Mouse (Mus musculus): ENCODE measurements around the gene Prkaa2. TPM values are rescaled to one million over a fixed set of nuclear protein-coding genes. Genes with fewer than 3 reads are reported as not detected.

The Prkaa2 gene
- polyA plus RNA-seq (2015; fragmentation: Nextera tagmentation; extraction: Ambion mirVana), result 14.0 and 15.3 TPM in 2 replicates

DNA sequence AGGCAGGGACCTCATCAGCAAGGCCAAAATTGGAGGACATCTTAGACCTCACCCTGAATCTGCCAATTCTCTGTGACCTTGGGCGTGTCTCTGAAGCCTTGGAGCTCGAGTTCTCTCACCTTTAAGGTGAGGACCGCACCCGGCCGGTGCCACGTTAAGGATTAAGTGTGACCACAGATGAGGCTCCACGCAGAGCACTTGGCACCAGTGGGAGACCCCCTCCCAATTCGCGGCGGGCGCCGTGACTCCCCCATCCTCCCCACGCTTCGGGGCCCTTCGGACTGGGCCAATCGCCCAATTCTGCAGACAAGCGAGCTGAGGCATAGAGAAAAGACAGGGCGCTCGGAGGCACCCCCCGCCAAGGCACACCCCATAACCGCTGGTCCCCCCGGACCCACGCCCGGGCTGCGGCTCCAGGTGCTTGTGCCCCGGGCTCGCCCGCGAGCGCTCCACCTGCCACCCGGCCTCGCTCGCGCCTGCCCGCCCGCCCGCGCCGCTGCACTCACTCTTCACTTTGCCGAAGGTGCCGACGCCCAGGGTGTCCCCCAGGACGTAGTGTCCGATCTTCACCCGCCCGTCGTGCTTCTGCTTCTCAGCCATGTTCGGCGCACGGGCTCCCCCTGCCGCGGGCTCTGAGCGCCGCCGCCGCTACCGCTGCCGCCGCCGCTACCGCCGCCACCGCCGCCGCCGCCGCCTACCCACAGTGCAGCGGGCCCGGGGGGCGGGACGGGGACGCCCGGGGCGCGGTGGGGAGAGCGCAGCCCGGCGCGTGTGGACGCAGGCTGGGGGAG, at the start of gene Prkaa2:
TSS of gene Prkaa2 (minus strand) at position 692 of the 791 bp plus-strand sequence.
- peak; percentile 88 for ATAC-seq (replicated peaks; ENCODE audit: low FRiP score, low read depth)
- Histone ChIP-seq H3K27me3 (ENCODE audit: insufficient read depth, low read length) (no peaks in the 10 kb centered on the region), H3K36me3 (ENCODE audit: insufficient read depth, low read length) (no peaks in the 10 kb centered on the region), H3K27ac (peak within 1 kb of the TSS; percentile 90), H3K4me3 (replicated peaks; ENCODE audit: low read depth, low read length) (peak within 1 kb of the TSS; percentile 58), H3K9ac (ENCODE audit: low read depth, low read length) (peak within 1 kb of the TSS; percentile 72), H3K4me1 (replicated peaks; ENCODE audit: insufficient read depth, low read length) (no peaks in the 10 kb centered on the region), H3K9me3 (replicated peaks; ENCODE audit: low read length) (no peaks in the 10 kb centered on the region), H3K4me2 (ENCODE audit: low read length) (peak within 1 kb of the TSS; percentile 95)
- peak; percentile 70 for DNase-seq (ENCODE audit: low spot score)
- no peak for TF ChIP-seq CTCF (IDR thresholded peaks at IDR 0.05; ENCODE audit: low read depth)
- 1% methylated on average over 70 of the region's 80 CpGs for WGBS

DNA sequence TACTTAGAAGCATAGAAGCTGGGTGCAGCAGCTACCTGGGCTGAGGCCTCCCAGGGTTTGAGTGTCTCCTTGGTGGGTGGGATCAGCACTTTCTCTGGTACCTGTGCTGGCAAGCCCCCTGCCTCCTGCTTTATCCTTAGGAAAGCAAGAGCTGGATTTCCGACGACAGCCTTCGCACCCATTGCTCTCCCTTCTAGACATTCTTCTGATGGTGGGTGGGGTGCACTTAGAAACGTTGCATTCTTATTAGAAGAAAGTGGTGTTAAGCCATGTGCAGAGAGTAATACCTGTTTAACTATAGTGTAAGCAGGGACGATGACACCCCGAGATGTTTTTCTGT, 49.8 kb upstream of the Prkaa2 start:
- peak overlapping the region; percentile 96 for H3K4me3 ChIP-seq (replicated peaks; ENCODE audit: low read depth, low read length)
- H3K27ac ChIP-seq, result no peak overlapping the region
- 24% methylated on average over 6 of the region's 6 CpGs for WGBS
- no peak for ATAC-seq (replicated peaks; ENCODE audit: low FRiP score, low read depth)
- no peak for TF ChIP-seq CTCF (IDR thresholded peaks at IDR 0.05; ENCODE audit: low read depth)
- peak overlapping the region; percentile 72 for H3K4me2 ChIP-seq (ENCODE audit: low read length)
- peak overlapping the region; percentile 85 for H3K9ac ChIP-seq (ENCODE audit: low read depth, low read length)
- no peaks in the 10 kb centered on the region for H3K27me3 ChIP-seq (ENCODE audit: insufficient read depth, low read length)
- no peaks in the 10 kb centered on the region for H3K9me3 ChIP-seq (replicated peaks; ENCODE audit: low read length)
- peaks cover 9% of the 10 kb centered on the region; the same call in 1 of the 2 replicates for H3K4me1 ChIP-seq (replicated peaks; ENCODE audit: insufficient read depth, low read length)
- no peaks in the 10 kb centered on the region for H3K36me3 ChIP-seq (ENCODE audit: insufficient read depth, low read length)
- DNase-seq (ENCODE audit: low spot score), result no peak

DNA sequence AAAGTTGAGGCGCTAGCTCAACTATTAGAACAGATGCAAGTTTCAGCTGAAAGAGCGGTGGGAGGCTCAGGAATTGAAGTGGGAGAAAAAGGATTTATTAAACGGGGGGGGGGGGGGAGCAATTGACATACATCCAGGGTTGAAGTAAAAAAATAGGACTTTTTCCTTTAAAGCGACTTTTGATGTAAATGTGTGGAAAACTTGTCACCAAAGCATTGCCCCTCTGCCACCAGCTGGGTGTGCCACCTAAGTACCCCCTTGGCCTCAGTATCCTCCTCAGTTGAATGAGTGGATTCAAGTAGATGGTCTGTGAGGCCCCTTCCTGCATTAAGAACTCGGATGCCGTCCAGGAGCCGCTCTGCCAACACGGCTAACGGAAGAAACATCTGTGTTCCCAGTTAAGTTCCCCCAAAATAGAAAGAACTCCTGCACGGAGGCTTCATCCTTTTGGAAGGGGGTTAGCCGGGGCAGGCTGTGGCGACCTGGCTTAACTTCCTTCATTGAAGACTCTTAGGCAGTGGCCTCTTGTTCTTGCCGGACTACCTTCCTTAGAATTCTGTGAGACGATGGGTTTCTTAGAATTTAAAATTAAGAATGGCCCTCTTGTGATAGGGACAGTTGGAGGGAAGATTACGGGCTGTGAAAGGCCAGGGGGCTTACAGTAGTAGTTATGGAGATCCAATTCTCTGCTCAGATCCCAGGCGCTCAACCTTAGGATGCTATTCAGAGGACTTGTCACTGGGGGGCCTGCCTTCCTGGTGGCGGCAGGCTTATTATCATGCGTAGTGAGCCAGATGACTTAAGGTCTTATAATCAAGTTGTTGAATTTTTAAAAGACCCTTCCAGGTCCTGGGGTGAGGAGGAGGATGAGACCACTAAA, 49.2 kb upstream of the Prkaa2 start:
- DNase-seq (ENCODE audit: low spot score) (peak; percentile 76), ATAC-seq (replicated peaks; ENCODE audit: low FRiP score, low read depth) (no peak)
- Histone ChIP-seq H3K4me1 (replicated peaks; ENCODE audit: insufficient read depth, low read length) (peaks cover 9% of the 10 kb centered on the region), H3K27me3 (ENCODE audit: insufficient read depth, low read length) (no peaks in the 10 kb centered on the region), H3K27ac (peak overlapping the region; percentile 96), H3K4me2 (ENCODE audit: low read length) (peak overlapping the region; percentile 72), H3K36me3 (ENCODE audit: insufficient read depth, low read length) (no peaks in the 10 kb centered on the region), H3K9ac (ENCODE audit: low read depth, low read length) (peak overlapping the region; percentile 85), H3K9me3 (replicated peaks; ENCODE audit: low read length) (no peaks in the 10 kb centered on the region), H3K4me3 (replicated peaks; ENCODE audit: low read depth, low read length) (peak overlapping the region; percentile 96)
- WGBS, result 6% methylated on average over 18 of the region's 18 CpGs
- peak; percentile 43 for TF ChIP-seq CTCF (IDR thresholded peaks at IDR 0.05; ENCODE audit: low read depth)

DNA sequence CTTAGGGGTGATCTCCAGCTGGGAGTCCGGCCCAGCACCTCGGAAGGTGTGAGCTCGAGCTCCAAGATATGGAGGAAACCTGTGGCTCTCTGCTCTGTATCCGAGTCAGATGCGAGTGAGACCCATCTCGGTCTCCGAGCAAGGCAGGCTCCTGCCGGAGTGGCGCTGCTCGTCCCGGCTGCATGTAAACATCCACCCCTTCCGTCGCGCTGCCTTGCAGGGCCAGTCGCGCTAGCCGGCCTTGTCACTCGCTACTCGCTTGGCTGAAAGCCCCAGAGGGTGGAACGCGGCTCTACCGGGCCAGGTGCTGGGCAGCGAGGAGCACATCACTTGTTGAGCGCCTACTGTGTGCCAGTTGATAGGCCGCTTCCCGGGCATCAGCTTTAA, 48.5 kb upstream of the Prkaa2 start:
- WGBS, result under 1% methylated on average over 26 of the region's 26 CpGs

DNA sequence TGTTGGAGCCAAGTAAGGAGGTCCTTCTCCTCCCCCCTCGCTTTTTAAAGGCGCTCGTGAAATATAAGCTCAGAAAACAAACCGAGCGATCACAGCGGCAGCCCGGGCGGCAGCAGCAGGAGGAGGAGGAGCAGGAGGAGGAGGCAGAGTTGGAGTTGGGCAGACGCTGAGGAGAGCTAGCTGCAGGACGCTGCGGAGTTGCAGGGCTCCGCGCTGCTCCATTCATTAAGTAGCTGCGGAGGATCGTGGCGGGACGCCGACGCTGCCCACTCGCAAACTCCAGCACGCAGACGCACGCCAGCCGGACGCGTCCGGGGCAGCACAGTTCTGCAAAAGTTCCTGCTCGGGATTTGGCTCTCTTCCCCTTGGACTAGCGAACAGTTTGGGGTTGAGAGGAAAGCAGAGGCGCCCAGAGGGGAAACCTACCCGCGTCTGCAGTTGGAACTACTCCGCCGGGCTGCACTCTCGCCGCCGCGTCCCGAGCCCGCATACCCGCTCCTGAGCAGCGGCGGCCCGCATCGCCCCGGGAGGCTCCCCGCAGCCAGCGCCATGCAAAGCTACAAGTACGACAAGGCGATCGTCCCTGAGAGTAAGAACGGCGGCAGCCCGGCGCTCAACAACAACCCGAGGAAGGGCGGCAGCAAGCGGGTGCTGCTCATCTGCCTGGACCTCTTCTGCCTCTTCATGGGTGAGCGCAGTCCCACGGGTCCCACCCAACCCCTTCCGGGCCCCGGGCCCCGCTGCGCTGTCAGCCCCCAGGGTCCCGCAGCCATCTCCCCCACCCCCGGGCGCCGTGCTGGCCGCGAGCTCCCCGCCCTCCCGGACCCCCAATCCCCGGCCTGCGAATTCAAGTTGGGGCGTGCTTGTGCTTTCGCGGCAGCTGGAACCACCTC, 47.8 kb upstream of the Prkaa2 start, which contains the start of gene Plpp3:
TSS of gene Plpp3 (plus strand) at position 72 of the 893 bp plus-strand sequence.
- H3K27me3 ChIP-seq (ENCODE audit: insufficient read depth, low read length), result no peaks in the 10 kb centered on the region
- peaks cover 9% of the 10 kb centered on the region for H3K4me1 ChIP-seq (replicated peaks; ENCODE audit: insufficient read depth, low read length)
- H3K27ac ChIP-seq, result peak within 1 kb of the TSS; percentile 96
- no peak for TF ChIP-seq CTCF (IDR thresholded peaks at IDR 0.05; ENCODE audit: low read depth)
- DNase-seq (ENCODE audit: low spot score), result peak; percentile 97
- no peaks in the 10 kb centered on the region for H3K36me3 ChIP-seq (ENCODE audit: insufficient read depth, low read length)
- peak within 1 kb of the TSS; percentile 85 for H3K9ac ChIP-seq (ENCODE audit: low read depth, low read length)
- ATAC-seq (replicated peaks; ENCODE audit: low FRiP score, low read depth), result peak; percentile 71
- peak within 1 kb of the TSS; percentile 96 for H3K4me3 ChIP-seq (replicated peaks; ENCODE audit: low read depth, low read length)
- no peaks in the 10 kb centered on the region for H3K9me3 ChIP-seq (replicated peaks; ENCODE audit: low read length)
- H3K4me2 ChIP-seq (ENCODE audit: low read length), result peak within 1 kb of the TSS; percentile 72
- under 1% methylated on average over 68 of the region's 77 CpGs for WGBS

More for the DNA sequence above, 48.5 kb upstream of the Prkaa2 start:
- DNase-seq (ENCODE audit: low spot score) (peak; percentile 88), ATAC-seq (replicated peaks; ENCODE audit: low FRiP score, low read depth) (peak; percentile 74)
- H3K4me2 ChIP-seq (ENCODE audit: low read length), result peak overlapping the region; percentile 72
- H3K4me3 ChIP-seq (replicated peaks; ENCODE audit: low read depth, low read length), result peak overlapping the region; percentile 96
- H3K9me3 ChIP-seq (replicated peaks; ENCODE audit: low read length), result no peaks in the 10 kb centered on the region
- peak; percentile 39 for TF ChIP-seq CTCF (IDR thresholded peaks at IDR 0.05; ENCODE audit: low read depth)
- H3K9ac ChIP-seq (ENCODE audit: low read depth, low read length), result peak overlapping the region; percentile 85
- no peaks in the 10 kb centered on the region for H3K27me3 ChIP-seq (ENCODE audit: insufficient read depth, low read length)
- H3K4me1 ChIP-seq (replicated peaks; ENCODE audit: insufficient read depth, low read length), result peaks cover 9% of the 10 kb centered on the region
- no peaks in the 10 kb centered on the region for H3K36me3 ChIP-seq (ENCODE audit: insufficient read depth, low read length)
- H3K27ac ChIP-seq, result peak overlapping the region; percentile 96

Measured in kidney, postnatal 0 days (tissue).